Mouse (Mus musculus) hindbrain, embryonic 10.5 days (tissue): ENCODE measurements around the gene Endov. TPM values are rescaled to one million over a fixed set of nuclear protein-coding genes. Genes with fewer than 3 reads are reported as not detected.

Experiments
- DNase-seq: peaks from one replicate; pipeline ENCODE4 v3.0.0-alpha.2; 2017; ENCODE audit warnings: low spot score
- H3K27ac ChIP-seq: fragments of 300-500 bp; sonication (generic); 2 replicates; pipeline ENCODE4 v1.5.1; 2016; ENCODE audit warnings: mild to moderate bottlenecking, moderate library complexity
- H3K27me3 ChIP-seq: fragments of 300-500 bp; sonication (generic); 2 replicates; pipeline ENCODE4 v1.6.1; 2016; ENCODE audit warnings: mild to moderate bottlenecking; ENCODE audit not compliant: poor library complexity, insufficient read depth, severe bottlenecking
- H3K36me3 ChIP-seq: fragments of 300-500 bp; sonication (generic); 2 replicates; pipeline ENCODE4 v1.6.1; 2016; ENCODE audit warnings: mild to moderate bottlenecking, moderate library complexity
- H3K4me1 ChIP-seq: fragments of 300-500 bp; sonication (generic); replicated peaks from 2 replicates; pipeline ENCODE4 v1.6.1; 2016; ENCODE audit warnings: mild to moderate bottlenecking
- H3K4me3 ChIP-seq: fragments of 300-500 bp; sonication (generic); 2 replicates; pipeline ENCODE4 v1.5.1; 2016; ENCODE audit warnings: mild to moderate bottlenecking, moderate library complexity
- H3K9me3 ChIP-seq: fragments of 300-500 bp; sonication (generic); 2 replicates; pipeline ENCODE4 v1.6.1; 2016; ENCODE audit warnings: mild to moderate bottlenecking, moderate library complexity
- WGBS: fragments of 180-500 bp; shearing (Covaris S2); methylation state at CpG from one replicate; pipeline ENCODE4 v1.1.7; 2016; 5-methylcytosine and 5-hydroxymethylcytosine counted together
- polyA plus RNA-seq: library from polyadenylated mRNA; unstranded; fragments of >200 nt; fragmentation: Nextera tagmentation; extraction: Ambion mirVana; gene quantifications from 2 replicates; pipeline ENCODE4 v1.2.1, GENCODE M21; 2016

Gene Endov
- polyA plus RNA-seq, 1 experiment from 2014 or later, result 23.4 TPM

DNA sequence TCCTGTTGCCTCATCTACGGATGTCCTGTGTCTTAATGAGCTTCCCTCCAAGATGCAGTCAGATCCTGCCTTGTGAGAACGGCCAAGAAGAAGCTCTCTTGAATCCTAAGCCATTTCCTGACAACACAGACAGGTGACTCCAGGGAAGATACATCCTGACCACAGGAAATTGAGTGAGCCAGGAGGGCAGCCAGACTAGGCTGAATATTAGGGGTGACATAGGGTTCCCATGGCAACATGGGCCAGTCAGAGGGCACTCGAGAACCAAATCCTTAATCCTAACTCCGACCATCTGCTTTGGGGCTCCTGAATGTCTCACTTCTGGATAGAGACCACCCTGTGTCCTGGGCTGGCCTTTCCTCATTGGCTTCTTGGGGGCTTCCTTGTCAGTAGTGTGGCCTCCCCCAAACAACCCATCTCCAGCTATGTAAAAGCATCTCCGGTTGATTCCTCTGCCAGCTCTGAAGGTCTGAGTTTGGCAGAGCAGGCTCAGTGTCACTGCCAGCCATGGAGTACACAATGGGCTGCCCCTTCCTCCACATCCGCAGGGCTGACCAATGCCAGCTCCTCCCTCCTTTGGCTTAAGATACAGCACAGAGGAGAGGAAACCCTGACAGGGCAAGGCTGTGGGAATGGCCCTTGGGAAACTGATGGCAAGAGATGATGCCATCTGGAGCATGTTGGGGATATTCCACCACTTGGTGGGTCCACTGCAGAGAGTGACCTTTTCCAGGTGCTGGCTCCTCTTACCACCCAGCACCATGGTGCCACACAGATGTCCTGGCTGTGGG is 31.0 kb downstream of the Endov start:
- 86% methylated on average over 6 of the region's 6 CpGs for WGBS
- DNase-seq, result no peak
- 0 out of 2 replicates have a peak, but pooled peaks cover 1% of the 10 kb centered on the region for H3K27me3 ChIP-seq
- H3K9me3 ChIP-seq, result no peaks in the 10 kb centered on the region
- peaks cover 14% of the 10 kb centered on the region for H3K4me1 ChIP-seq
- H3K4me3 ChIP-seq, result no peak overlapping the region
- no peak overlapping the region for H3K27ac ChIP-seq
- H3K36me3 ChIP-seq, result no peaks in the 10 kb centered on the region

DNA sequence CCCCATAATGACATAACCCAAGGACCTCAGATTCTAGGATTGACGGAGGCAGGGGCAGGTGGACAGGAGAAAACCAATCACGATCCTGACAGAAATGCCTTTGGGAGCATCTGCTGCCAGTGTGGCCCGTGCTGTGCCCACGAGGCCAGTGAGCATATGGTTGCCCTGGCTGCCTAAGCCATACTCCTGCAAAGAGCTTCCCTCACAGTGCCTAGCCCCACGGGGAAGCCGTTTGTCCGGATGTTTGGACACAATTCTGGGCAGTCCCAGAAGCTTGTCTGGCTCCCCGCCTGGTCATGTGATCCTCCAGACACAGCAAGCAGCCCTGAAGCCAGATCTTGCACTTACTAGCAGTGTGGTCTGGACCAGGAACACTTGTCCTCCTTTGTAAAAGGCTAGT is 31.6 kb downstream of the Endov start:
- no peak overlapping the region for H3K27ac ChIP-seq
- DNase-seq, result no peak
- no peaks in the 10 kb centered on the region for H3K36me3 ChIP-seq
- WGBS, result 82% methylated on average over 8 of the region's 8 CpGs
- H3K27me3 ChIP-seq, result no peaks in the 10 kb centered on the region
- no peak overlapping the region for H3K4me3 ChIP-seq
- H3K9me3 ChIP-seq, result no peaks in the 10 kb centered on the region
- peaks cover 13% of the 10 kb centered on the region for H3K4me1 ChIP-seq

DNA sequence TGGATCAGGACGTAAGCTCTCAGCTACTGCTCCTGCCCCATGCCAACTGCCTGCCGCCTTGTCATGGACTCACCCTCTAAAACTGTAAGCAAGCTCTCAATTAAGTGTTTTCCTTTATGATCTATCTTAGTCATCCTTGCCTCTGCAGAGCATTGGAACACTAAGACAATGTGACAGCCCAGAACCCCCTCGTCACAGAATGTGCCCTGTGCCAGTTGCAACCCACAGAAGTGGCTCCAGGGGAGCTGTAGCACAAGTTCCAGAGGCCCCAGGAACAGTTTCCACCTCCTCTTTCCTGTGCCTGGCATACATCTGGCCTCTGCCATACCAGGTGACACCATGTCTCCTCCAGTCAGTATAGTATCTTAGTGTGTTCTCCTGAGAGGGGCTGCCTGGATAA is 32.2 kb downstream of the Endov start:
- H3K27me3 ChIP-seq, result no peaks in the 10 kb centered on the region
- H3K4me1 ChIP-seq, result peaks cover 13% of the 10 kb centered on the region
- no peaks in the 10 kb centered on the region for H3K9me3 ChIP-seq
- no peak overlapping the region for H3K27ac ChIP-seq
- no peaks in the 10 kb centered on the region for H3K36me3 ChIP-seq
- DNase-seq, result no peak
- no peak overlapping the region for H3K4me3 ChIP-seq
- WGBS, result 87% methylated on average over 3 of the region's 3 CpGs

DNA sequence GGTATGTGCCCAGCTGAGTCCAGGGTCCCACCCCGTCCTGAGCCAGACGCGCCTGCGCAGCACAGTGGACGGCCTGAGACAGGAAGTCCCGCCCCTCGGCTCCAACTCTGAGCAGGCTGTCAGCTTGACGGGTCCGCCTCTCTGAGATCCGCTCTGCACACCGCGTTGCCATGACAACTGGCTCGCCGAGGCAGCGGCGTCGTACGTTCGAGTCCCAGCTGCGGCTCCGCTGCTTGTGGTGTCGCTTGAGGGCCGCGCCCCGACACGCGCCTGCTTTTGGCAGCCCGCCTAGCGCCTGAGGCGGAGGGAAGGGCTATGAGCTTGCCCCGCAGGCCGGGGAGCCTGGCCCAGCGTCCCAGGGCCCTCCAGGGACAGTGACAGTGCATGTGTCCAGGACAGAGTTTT is 33.4 kb downstream of the Endov start:
- Histone ChIP-seq H3K27me3 (no peaks in the 10 kb centered on the region), H3K4me3 (peak overlapping the region; percentile 53), H3K9me3 (no peaks in the 10 kb centered on the region), H3K36me3 (no peaks in the 10 kb centered on the region), H3K4me1 (peaks cover 13% of the 10 kb centered on the region), H3K27ac (peak overlapping the region; percentile 85)
- peak; percentile 94 for DNase-seq
- 1% methylated on average over 33 of the region's 33 CpGs for WGBS

DNA sequence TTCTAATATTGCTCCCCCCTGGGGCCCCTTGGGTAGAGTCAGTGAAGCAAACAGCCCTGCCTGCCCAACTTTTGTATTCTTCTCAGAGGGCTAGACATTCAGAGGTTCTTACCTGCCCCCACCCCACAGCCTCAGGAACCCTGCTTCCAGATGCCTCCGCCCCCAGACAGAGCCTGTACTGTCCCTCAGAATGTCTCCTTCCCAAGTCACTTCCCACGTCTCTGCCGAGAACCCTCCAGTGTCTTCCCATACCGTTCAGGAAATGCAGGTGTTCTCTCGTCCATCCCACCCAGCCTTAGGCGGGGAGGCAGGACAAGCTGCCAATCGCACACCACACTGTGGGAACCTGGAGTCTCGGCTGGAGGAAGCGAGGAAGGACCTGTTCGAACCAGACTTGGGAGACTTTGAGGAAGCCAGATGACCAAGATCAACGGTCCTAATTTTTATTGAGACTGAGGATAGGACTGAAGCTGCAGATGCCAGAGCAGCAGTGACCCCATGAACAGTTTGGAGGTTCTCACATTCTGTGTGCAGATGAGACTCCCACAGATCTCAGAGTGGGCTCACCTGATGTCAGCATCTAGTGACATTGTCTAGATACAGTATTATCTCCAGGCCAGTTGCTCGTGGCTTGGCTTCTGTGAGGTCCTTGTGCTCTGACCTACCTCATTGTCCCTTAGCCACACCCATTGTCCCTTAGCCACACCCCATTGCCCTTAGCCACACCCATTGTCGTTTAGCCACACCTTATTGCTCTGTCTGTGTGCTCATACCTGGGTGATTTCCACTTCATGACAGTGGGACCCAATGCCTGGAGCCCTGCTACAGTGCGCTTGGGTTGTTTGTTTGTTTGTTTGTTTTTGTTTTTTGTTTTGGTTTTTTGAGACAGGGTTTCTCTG is 35.2 kb downstream of the Endov start:
- H3K4me1 ChIP-seq, result peaks cover 13% of the 10 kb centered on the region
- DNase-seq, result no peak
- no peak overlapping the region for H3K4me3 ChIP-seq
- H3K36me3 ChIP-seq, result no peaks in the 10 kb centered on the region
- no peak overlapping the region for H3K27ac ChIP-seq
- no peaks in the 10 kb centered on the region for H3K9me3 ChIP-seq
- H3K27me3 ChIP-seq, result no peaks in the 10 kb centered on the region
- WGBS, result 82% methylated on average over 14 of the region's 14 CpGs

DNA sequence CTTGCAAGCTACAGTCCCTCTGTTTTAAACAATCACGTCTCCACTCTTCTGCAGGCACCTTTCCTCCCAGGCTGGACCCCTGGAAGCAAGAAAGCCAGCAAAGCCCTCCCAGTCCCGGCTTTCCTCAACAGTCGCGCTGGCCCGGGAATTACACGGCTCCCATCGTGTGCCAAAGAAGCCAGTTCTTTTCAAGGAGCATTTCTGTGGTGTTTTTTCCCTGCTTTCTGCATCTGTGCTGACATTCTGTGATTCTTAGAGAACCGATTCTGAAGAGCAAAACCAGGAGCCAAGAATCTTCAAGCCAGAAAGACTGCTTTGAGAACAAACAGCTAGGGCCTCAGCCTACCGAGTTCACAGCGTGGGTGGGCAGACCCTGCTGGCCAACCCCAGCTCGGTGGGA is 37.8 kb downstream of the Endov start:
- H3K9me3 ChIP-seq, result no peaks in the 10 kb centered on the region
- no peaks in the 10 kb centered on the region for H3K27me3 ChIP-seq
- H3K27ac ChIP-seq, result no peak overlapping the region
- H3K4me1 ChIP-seq, result peaks cover 4% of the 10 kb centered on the region
- no peak for DNase-seq
- H3K36me3 ChIP-seq, result no peaks in the 10 kb centered on the region
- 68% methylated on average over 11 of the region's 11 CpGs for WGBS
- H3K4me3 ChIP-seq, result no peak overlapping the region

DNA sequence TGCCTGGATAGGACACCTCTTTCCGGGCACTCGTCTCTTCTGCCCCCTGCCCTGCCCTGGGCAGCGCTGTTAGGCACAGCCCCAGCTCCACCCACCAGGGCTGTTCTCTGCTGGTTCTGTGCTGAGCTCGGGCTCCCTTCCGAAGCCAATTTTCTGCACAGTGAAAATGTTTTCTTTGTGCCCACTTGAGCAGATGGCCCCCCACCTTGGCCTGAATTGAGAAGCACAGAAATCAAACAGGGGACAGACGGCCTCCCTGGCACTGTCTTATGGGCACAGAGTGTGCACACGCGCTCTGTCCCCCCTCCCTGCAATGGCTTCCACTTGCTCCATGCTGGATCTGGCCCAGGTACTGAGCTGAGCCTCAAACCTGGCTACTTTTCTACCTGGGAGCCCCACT is 41.3 kb downstream of the Endov start:
- no peaks in the 10 kb centered on the region for H3K36me3 ChIP-seq
- WGBS, result 78% methylated on average over 8 of the region's 8 CpGs
- no peaks in the 10 kb centered on the region for H3K9me3 ChIP-seq

DNA sequence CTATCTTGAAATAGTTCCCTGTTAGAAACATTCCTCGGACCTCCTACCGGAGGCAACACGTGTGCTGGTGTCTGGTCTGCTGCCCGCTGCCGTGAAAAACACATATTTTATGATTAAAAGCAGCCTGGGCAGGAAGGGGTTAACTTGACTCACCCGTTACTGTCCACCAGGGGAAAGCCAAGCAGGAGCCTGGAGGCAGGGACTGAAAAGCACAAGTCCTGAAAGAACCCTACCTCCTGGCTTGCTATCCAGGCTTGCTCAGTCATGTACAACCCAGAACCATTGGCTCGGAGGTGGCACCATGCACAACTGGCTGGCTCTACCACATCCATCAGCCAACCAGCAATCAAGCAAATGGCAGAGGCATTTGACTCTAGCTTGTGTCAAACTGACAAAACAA is 42.6 kb downstream of the Endov start:
- H3K4me3 ChIP-seq, result no peak overlapping the region
- WGBS, result 73% methylated on average over 7 of the region's 7 CpGs
- no peaks in the 10 kb centered on the region for H3K36me3 ChIP-seq
- DNase-seq, result no peak
- no peaks in the 10 kb centered on the region for H3K4me1 ChIP-seq
- no peaks in the 10 kb centered on the region for H3K9me3 ChIP-seq
- H3K27ac ChIP-seq, result no peak overlapping the region
- H3K27me3 ChIP-seq, result no peaks in the 10 kb centered on the region

More for the DNA sequence above, 41.3 kb downstream of the Endov start:
- Histone ChIP-seq H3K27ac (no peak overlapping the region), H3K4me3 (no peak overlapping the region), H3K27me3 (no peaks in the 10 kb centered on the region), H3K4me1 (no peaks in the 10 kb centered on the region)
- DNase-seq, result no peak

DNA sequence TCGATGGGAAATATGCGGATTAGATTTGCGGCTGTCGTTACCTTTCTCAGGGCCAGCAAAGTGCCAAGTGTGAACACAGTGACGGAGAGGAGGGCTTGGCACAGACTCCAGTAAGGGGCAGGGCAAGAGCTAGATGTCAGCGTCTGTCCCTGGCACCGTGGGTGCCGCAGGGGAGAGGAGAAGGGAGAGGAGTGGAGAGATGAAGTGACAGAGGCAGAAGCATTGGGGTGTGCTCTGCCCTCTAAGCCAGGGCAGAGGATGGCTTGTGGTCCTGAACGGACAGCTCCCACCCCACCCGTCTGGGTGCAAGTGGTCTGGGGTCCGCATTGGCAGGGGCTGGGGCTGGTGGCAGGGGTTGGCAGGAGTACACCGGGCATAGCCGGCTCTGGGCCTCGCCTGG is 48.8 kb downstream of the Endov start:
- Histone ChIP-seq H3K4me1 (peaks cover 11% of the 10 kb centered on the region), H3K36me3 (no peaks in the 10 kb centered on the region; the same call in 1 of the 2 replicates), H3K4me3 (no peak overlapping the region), H3K27ac (no peak overlapping the region), H3K27me3 (peaks cover 55% of the 10 kb centered on the region), H3K9me3 (no peaks in the 10 kb centered on the region)
- WGBS, result 41% methylated on average over 14 of the region's 14 CpGs
- DNase-seq, result peak; percentile 35

DNA sequence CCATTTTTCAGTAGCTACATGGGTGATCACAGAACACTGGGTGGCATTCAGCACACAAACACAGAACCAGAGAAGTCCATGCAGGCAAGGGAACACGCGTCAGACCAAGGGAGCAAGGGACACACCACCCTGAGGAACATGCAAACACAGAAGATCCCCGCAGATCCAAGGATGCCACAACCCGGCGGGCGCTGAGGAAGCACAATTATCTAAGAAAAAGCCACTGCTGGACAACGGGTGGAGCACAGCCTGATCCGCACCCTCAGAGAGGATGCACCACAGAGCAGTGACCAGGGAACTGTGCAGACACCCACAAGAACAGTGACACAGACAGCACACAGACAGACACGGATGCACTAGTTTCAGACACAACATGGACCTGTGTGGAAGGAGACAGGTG is 49.4 kb downstream of the Endov start:
- WGBS, result 80% methylated on average over 9 of the region's 9 CpGs
- peaks cover 61% of the 10 kb centered on the region for H3K27me3 ChIP-seq
- no peaks in the 10 kb centered on the region; the same call in 1 of the 2 replicates for H3K36me3 ChIP-seq
- H3K27ac ChIP-seq, result no peak overlapping the region
- no peak overlapping the region for H3K4me3 ChIP-seq
- H3K4me1 ChIP-seq, result peaks cover 17% of the 10 kb centered on the region
- no peak for DNase-seq
- H3K9me3 ChIP-seq, result no peaks in the 10 kb centered on the region

DNA sequence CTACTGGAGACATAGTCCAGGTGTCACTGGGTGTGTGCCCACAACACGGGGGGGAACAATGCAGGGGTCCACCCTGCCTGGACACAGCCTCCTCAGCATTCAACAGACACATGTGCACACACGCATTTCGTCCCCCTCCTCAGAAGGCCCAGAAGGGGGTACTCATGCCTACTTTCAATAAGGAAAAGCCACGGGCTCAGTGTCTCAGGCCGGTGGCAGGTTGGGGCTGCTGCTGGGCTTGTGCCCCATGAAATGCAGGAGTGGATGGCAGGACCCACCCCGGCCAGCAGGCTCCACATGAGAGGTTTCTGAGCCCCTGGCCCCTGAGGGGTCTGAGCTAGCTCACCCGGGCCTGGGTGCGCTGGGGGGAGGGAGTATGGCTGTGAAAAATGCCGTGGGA is 49.9 kb downstream of the Endov start:
- no peak for DNase-seq
- peaks cover 22% of the 10 kb centered on the region for H3K4me1 ChIP-seq
- no peak overlapping the region for H3K27ac ChIP-seq
- H3K4me3 ChIP-seq, result no peak overlapping the region
- no peaks in the 10 kb centered on the region for H3K9me3 ChIP-seq
- peaks cover 67% of the 10 kb centered on the region for H3K27me3 ChIP-seq
- no peaks in the 10 kb centered on the region; the same call in 1 of the 2 replicates for H3K36me3 ChIP-seq
- WGBS, result 82% methylated on average over 9 of the region's 9 CpGs

DNA sequence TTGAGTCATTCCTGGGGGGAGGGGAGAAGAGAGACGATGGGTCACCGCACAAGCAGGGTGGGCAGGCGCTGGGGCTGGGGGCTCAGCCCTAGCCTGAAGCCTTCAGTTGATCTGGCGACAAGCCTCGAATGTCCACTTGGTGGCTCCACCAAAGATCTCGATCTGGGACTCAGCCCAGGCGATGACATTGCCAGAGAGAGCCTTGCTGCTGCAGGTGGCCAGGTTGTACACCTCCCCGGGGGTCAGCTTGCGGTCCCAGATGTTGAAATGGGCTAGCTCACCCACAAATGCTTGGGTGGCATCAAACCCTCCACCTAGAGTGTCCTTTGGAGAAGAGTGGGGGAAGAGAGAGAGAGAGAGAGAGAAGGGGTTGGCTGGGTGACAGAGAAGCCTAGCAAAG is 51.2 kb downstream of the Endov start:
- WGBS, result 56% methylated on average over 9 of the region's 9 CpGs
- no peaks in the 10 kb centered on the region; the same call in 1 of the 2 replicates for H3K36me3 ChIP-seq

DNA sequence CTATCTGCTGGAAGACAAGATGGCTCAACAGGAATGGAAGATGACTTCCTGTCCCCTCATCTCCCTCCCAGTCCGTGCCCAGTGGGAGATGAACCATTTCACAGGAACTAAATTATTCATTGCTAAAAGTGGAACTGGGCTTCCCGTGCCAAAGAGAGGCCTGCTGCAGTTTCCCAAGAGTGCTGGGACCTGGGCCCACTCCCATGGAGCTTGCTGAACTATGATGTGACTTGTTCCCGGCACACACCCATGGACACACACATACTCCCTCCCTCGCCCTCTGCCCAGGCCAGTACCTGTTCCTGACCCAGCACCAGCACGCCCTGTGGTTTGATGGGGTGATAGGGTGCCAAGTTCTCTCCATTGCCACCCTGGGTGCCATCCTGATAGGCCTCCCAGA is 51.7 kb downstream of the Endov start:
- H3K4me1 ChIP-seq, result peaks cover 40% of the 10 kb centered on the region
- no peaks in the 10 kb centered on the region; the same call in 1 of the 2 replicates for H3K36me3 ChIP-seq
- no peak for DNase-seq
- H3K9me3 ChIP-seq, result no peaks in the 10 kb centered on the region
- no peak overlapping the region for H3K27ac ChIP-seq
- H3K27me3 ChIP-seq, result peaks cover 85% of the 10 kb centered on the region
- WGBS, result 76% methylated on average over 5 of the region's 5 CpGs
- H3K4me3 ChIP-seq, result no peak overlapping the region

More for the DNA sequence above, 51.2 kb downstream of the Endov start:
- DNase-seq, result no peak
- H3K27me3 ChIP-seq, result peaks cover 79% of the 10 kb centered on the region
- no peaks in the 10 kb centered on the region for H3K9me3 ChIP-seq
- H3K27ac ChIP-seq, result no peak overlapping the region
- no peak overlapping the region for H3K4me3 ChIP-seq
- peaks cover 35% of the 10 kb centered on the region for H3K4me1 ChIP-seq
